Mouse (Mus musculus): ENCODE data around the gene Nova1.

Gene Nova1

GRCm38 (mm10) chr12:46646139-46646611, 172.6 kb downstream of the Nova1 start:
- DNase-seq: no peak

GRCm38 (mm10) chr12:46645365-46645962, 173.3 kb downstream of the Nova1 start:
- DNase-seq: no peak

Data from cerebellum, adult 9-11 months (tissue).